Mouse (Mus musculus) layer of hippocampus, adult 2 months (tissue): ENCODE measurements around the gene Rccd1. TPM values are rescaled to one million over a fixed set of nuclear protein-coding genes. Genes with fewer than 3 reads are reported as not detected.
"Not testable (repeated sequence)": the region's sequence is repeated elsewhere in the genome, so short reads cannot be mapped to it uniquely, and the experiment has no call there.

Experiments
- DNase-seq, 2 experiments: peaks; one replicate each; pipeline ENCODE4 v3.0.0; 2022; ENCODE audit warnings: low spot score in 2 of 2
- H3K27ac ChIP-seq: fragments of 200-600 bp; 2 replicates; pipeline ENCODE4 v1.8.1; 2022
- H3K4me3 ChIP-seq: fragments of 200-600 bp; 2 replicates; pipeline ENCODE4 v1.8.1; 2022; ENCODE audit warnings: mild to moderate bottlenecking
- CTCF ChIP-seq: fragments of 200-600 bp; conservative IDR thresholded peaks from 2 replicates; pipeline ENCODE4 v1.8.1; 2022; ENCODE audit warnings: antibody characterized with exemption, mild to moderate bottlenecking, moderate library complexity
- total RNA-seq, 2 experiments: library from RNA; stranded (reverse); gene quantifications; 2 replicates each; pipeline ENCODE4 v1.2.3; 2021

Rccd1 gene
- total RNA-seq, 2 experiments from 2014 or later: 15.3 to 19.8 TPM

GRCm38 (mm10) chr7:80340793-80341192 lies 16.5 kb upstream of the Rccd1 start, which contains the start of gene Unc45a:
TSS of gene Unc45a (minus strand) at chr7:80341005.
- peak within 1 kb of the TSS; percentile 91 for H3K27ac ChIP-seq
- peak; percentile 72 for TF ChIP-seq CTCF
- DNase-seq: peak in 1 of 2 experiments; percentile 52

GRCm38 (mm10) chr7:80339793-80340628 lies 15.8 kb upstream of the Rccd1 start:
- Histone ChIP-seq H3K27ac (peak overlapping the region; percentile 91), H3K4me3 (peak overlapping the region; percentile 75)
- DNase-seq: peak; percentile 97 to 99
- peak; percentile 92; the same call in 1 of the 2 replicates for TF ChIP-seq CTCF

More at GRCm38 (mm10) chr7:80340793-80341192, 16.5 kb upstream of the Rccd1 start, which contains the start of gene Unc45a:
- H3K4me3 ChIP-seq: peak within 1 kb of the TSS; percentile 75

- no peak for DNase-seq
- Histone ChIP-seq H3K4me3 (peak overlapping the region; percentile 75), H3K27ac (peak overlapping the region; percentile 91)
- TF ChIP-seq CTCF: no peak
Measured at GRCm38 (mm10) chr7:80339371-80339770, 15.1 kb upstream of the Rccd1 start.

- no peak for TF ChIP-seq CTCF
- DNase-seq: no peak
- H3K4me3 ChIP-seq: no peak overlapping the region
- no peak overlapping the region for H3K27ac ChIP-seq
Measured at GRCm38 (mm10) chr7:80336932-80337331, 12.7 kb upstream of the Rccd1 start.

- TF ChIP-seq CTCF: no peak
- H3K27ac ChIP-seq: no peak overlapping the region
- DNase-seq: no peak
- no peak overlapping the region for H3K4me3 ChIP-seq
Measured at GRCm38 (mm10) chr7:80334848-80335247, 10.6 kb upstream of the Rccd1 start.

- DNase-seq: no peak
- no peak overlapping the region for H3K4me3 ChIP-seq
- no peak for TF ChIP-seq CTCF
- H3K27ac ChIP-seq: peak overlapping the region; percentile 25; the same call in 1 of the 2 replicates
Measured at GRCm38 (mm10) chr7:80331433-80331832, 7.2 kb upstream of the Rccd1 start.

GRCm38 (mm10) chr7:80330278-80330677 lies 6.0 kb upstream of the Rccd1 start:
- TF ChIP-seq CTCF: no peak
- DNase-seq: no peak
- no peak overlapping the region for H3K4me3 ChIP-seq
- H3K27ac ChIP-seq: no peak overlapping the region

- Histone ChIP-seq H3K4me3 (no peak overlapping the region), H3K27ac (no peak overlapping the region)
- DNase-seq: no peak
- TF ChIP-seq CTCF: no peak
Measured at GRCm38 (mm10) chr7:80326076-80326475, 1.8 kb upstream of the Rccd1 start.

GRCm38 (mm10) chr7:80325292-80325868 lies 1.1 kb upstream of the Rccd1 start:
- TF ChIP-seq CTCF: no peak
- no peak for DNase-seq
- Histone ChIP-seq H3K27ac (peak overlapping the region; percentile 97), H3K4me3 (no peak overlapping the region)

- DNase-seq, H3K4me3 ChIP-seq: not testable (repeated sequence)
- H3K27ac ChIP-seq: peak overlapping the region; percentile 97
Measured at GRCm38 (mm10) chr7:80324816-80325119, 514 bp upstream of the Rccd1 start.

- DNase-seq: no peak
- H3K27ac ChIP-seq: peak overlapping the region; percentile 97
Measured at GRCm38 (mm10) chr7:80323336-80323735, 918 bp downstream of the Rccd1 start.

GRCm38 (mm10) chr7:80319846-80320496 lies 4.3 kb downstream of the Rccd1 start:
- Histone ChIP-seq H3K27ac (no peak overlapping the region), H3K4me3 (no peak overlapping the region)
- TF ChIP-seq CTCF: no peak
- no peak for DNase-seq

More at GRCm38 (mm10) chr7:80323336-80323735, 918 bp downstream of the Rccd1 start:
- no peak for TF ChIP-seq CTCF
- peak overlapping the region; percentile 69 for H3K4me3 ChIP-seq

GRCm38 (mm10) chr7:80318670-80319069 lies 5.6 kb downstream of the Rccd1 start:
- Histone ChIP-seq H3K27ac (peak overlapping the region; percentile 36; the same call in 1 of the 2 replicates), H3K4me3 (no peak overlapping the region)
- DNase-seq: no peak
- TF ChIP-seq CTCF: no peak
